Mouse (Mus musculus) spleen, adult 2 months (tissue): ENCODE data around the gene Galnt2.

Experiments used
- CTCF ChIP-seq: fragments of 200-500 bp; IDR thresholded peaks from 2 replicates; pipeline ENCODE4 v1.5.1; 2011; ENCODE audit warnings: mild to moderate bottlenecking, inconsistent platforms; ENCODE audit not compliant: insufficient read depth, insufficient read length, insufficient replicate concordance; ENCODE audit errors: extremely low read depth
- POLR2A ChIP-seq: fragments of 200-500 bp; IDR thresholded peaks from 2 replicates; pipeline ENCODE4 v1.6.1; 2011; ENCODE audit warnings: low read depth, low read length, inconsistent platforms

- no peak for TF ChIP-seq CTCF
- no peak for TF ChIP-seq POLR2A
Observed at GRCm38 (mm10) chr8:124278956-124279689, 47.9 kb downstream of the Galnt2 start.
